Mouse (Mus musculus): ENCODE measurements around the gene Mgat3. TPM values are rescaled to one million over a fixed set of nuclear protein-coding genes. Genes with fewer than 3 reads are reported as not detected.

Gene Mgat3
- polyA plus RNA-seq (2012; rRNA removed) = 68.4 and 79.7 TPM in 2 replicates

DNA sequence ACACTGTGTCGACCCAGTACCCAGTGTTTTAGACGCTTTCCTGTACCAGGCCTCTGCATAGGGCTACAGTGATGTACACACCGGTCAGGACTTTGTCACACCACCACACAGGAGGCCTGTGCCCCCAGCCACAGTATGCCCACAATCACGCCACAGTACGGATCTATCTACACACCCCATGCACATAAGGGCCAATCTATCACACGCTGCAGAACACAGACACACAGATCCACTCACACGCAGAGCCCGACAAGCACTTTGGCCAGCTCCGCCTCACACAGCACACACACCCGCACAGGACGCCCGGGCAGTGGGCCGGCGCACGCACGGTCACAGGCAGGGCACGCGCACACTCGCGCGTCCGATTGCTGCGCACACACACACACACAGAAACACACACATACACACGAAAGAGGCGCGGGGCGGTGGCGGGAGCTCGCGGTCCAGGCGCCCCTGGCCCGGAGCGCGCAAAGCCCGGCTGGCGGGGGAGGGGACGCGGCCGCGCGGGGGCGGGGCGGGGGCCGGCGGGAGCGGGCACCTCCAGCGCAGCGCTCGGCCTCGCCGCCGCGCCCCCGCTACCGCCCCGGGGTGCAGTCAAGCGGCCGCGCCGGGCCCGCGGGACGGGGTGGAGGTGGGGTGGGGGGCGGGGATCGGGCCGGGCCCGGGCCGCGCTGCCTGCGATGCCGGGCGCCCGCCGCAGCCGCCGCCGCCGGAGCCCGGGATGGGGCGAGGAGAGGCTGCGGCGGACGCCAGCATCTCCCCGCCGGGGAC is at the start of gene Mgat3:
Mgat3 (plus strand) TSS at position 721 of the 771 bp plus-strand sequence.

DNA sequence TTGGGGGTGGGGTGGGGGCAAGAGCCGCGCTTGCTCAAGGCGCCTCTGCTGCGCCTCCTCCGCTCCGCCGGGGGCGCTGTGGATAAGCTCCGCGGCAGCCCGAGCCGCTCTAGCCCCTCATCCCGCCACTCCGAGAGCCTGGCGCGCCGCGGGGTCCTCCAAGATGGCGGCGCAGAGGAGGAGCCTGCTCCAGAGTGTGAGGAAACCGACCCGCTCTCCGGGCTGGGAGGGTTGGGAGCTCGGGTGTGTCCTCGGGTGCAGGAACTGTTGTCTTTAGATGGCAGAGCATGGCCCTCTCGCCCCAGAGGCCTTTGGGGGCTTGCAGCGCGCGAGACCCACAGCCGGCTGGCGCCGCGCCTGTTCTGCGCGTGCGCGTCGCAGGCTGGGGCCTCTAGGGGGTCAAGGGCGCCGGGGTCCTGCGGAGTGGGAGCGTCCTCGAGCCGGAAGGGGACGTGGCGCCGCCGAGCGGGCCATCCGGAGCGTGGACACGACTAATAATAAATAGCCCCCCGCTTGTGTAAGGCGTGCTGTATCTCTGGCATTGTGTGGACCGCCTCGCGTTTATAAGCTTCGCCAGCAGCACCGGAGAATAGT is 40.4 kb upstream of the Mgat3 start, which contains the start of gene Tab1:
Tab1 (plus strand) TSS at position 135 of the 594 bp plus-strand sequence.

DNA sequence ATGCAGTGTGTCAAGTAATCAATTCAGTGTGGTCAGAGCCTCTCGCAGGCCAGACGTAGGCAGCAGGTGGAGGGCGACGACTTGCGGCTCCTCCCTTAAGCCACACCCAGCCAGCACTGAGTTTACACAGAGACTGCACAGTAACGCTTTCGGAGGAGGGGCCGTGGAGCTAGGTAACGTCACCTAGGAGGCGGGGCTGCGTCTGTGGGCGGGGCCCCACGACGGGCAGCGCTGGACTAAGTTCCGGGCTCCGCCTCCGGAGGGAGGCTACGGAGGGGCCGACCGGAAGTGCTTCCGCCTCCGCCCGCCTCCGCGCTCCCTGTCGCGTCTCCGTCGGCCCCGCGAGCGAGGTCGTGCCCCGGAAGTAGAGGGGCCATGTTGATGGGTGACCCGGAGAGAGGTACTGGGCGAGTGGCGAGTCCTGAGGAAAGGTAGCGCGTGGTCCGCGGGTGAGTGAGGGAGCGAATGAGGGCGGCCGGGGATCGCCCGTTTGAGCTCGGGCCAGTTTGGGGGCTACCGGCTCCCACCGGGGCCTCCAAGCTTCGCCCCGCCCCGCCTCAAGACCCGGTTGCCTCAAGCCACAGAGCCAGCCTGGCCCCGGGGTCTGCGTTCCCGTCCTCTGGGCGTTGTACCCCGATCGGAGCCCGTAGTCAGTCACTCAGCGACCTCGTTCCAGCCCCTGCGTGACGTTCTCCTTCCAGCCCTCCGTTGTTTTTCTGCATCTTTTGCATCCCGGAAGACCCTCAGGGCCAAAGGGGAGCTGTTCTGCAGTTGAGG is 60.4 kb downstream of the Mgat3 start, which contains the start of gene Mief1:
Mief1 (plus strand) TSS at position 286 of the 777 bp plus-strand sequence.

DNA sequence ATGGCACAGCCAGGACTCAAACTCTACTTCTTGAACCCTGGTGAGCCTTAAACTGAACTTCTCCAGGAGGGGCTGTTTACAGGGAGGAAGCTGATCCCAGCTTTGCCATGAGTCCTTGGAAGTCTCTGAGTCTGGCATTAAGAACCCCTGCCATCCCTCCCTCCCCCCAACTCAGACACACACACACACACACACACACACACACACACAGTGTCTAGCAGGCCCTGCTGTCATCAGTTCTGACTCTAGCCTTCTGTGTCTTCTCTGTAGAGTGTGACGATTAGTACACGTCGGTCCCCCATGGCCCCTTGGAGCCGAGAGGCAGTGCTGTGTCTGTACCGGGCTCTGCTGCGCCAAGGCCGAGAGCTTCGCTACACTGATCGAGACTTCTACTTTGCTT is 62.0 kb downstream of the Mgat3 start, which contains the start of gene AC140267.1:
AC140267.1 (plus strand) TSS at position 301 of the 400 bp plus-strand sequence.

DNA sequence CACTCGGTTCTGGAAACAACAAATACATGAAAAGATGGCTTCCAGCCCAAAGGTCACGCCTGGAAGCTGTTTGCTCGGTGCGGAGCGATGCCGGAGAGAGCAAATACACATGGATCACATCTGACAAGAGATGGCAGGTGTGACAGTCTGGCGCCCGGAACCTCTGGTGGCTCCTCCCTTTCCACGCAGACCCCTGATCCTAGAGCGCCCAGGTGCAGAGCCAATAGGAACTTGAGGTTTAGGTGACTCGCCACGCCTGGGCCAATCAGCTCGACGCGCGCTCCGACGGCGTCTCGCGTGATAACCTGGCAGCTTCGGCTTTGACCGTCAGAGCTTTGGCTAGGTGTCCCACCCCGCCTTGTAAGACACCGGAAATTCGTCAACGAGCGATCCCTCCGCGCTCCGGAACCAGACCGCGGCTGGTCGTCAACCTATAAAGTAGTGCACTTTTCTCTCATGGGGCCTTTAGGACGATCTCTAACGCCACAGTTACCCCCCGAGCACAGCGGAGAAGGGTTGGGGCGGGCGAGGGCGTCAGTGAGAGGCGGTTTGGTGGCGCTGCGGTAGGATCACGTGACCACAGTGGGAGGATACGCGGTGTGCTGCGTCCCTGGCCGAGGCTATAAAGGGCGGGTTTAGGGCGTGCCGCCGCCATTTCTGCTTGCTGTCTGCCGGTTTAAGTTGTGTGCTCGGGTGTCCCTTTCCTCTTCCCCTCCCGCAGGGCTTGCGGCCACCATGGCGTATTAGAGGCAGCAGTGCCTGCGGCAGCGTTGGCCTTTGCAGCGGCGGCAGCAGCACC is 81.5 kb downstream of the Mgat3 start, which contains the start of gene Atf4:
Atf4 (plus strand) TSS at position 338 of the 799 bp plus-strand sequence.

DNA sequence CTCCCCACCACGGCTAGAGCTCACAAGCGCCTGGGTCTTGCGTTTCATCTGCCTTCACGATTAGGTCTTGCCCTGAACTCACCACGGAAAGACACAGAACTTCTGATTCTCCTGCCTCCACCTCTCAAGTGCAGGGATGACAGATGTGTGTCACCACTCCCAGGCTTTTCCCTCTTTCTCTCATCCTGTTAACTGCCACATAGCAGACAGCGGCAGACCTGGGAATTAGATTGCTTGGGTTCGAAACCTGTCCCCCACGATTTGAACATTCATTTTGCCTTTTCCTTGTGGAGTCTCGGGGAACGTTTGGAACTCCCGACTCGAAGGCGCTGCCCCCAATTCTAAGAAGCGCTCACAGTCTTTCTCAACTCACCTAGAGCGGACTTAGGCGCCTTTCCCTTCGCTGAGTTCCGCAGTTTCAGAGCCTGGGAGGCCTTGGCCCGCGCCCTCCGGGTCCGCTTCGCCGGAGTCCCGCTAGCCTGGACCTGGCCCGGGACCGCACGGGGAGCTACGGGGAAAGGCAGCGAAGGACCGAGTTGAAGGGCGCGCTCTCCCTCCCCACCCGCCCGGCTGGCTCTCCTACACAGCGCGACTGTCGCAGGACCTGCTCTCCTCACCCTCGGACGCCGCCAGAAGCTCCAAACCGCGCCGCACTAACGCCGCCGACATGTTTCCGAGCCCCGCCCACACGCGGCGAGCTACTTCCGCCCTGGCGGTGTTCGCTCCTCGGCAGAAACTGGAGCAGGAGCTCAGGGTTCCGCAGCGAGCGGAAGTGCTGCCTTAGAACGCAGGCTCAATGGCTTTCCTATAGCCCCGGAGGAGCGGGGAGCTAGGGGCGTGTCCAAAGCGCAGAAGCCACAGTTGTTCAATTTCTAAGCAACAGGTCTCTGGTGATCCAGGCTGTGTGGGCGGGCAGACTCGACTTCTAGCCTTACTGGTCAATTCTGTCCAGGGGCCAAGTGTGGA is 90.4 kb downstream of the Mgat3 start, which contains the start of gene Rps19bp1:
Rps19bp1 (minus strand) TSS at position 706 of the 966 bp plus-strand sequence.

Other genes with a start within 250 kb of the Mgat3 start
- gene Cbx7, start 202.6 kb upstream of the Mgat3 start, polyA plus RNA-seq (2012; rRNA removed) = 27.0 and 44.0 TPM in 2 replicates
- gene Pdgfb, start 158.7 kb upstream of the Mgat3 start, polyA plus RNA-seq (2012; rRNA removed) = 12.8 and 18.8 TPM in 2 replicates
- 22.7 and 28.6 TPM in 2 replicates for gene Syngr1, start 82.4 kb upstream of the Mgat3 start, polyA plus RNA-seq (2012; rRNA removed)
- gene Rpl3, start 81.9 kb upstream of the Mgat3 start, polyA plus RNA-seq (2012; rRNA removed) = 577 and 748 TPM in 2 replicates
- 34.8 and 35.4 TPM in 2 replicates for gene Tab1, start 40.6 kb upstream of the Mgat3 start, polyA plus RNA-seq (2012; rRNA removed)
- 15.6 and 16.7 TPM in 2 replicates for gene Mief1, start 60.3 kb downstream of the Mgat3 start, polyA plus RNA-seq (2012; rRNA removed)
- not detected in 2 replicates for gene AC140267.1, start 62.1 kb downstream of the Mgat3 start, polyA plus RNA-seq (2012; rRNA removed)
- gene Atf4, start 81.5 kb downstream of the Mgat3 start, polyA plus RNA-seq (2012; rRNA removed) = 134 and 164 TPM in 2 replicates
- gene Rps19bp1, start 90.6 kb downstream of the Mgat3 start, polyA plus RNA-seq (2012; rRNA removed) = 21.8 and 27.8 TPM in 2 replicates
- 0.46 and 0.78 TPM in 2 replicates for gene Cacna1i, start 113.5 kb downstream of the Mgat3 start, polyA plus RNA-seq (2012; rRNA removed)